Mouse (Mus musculus) thymus, adult 2 months (tissue): ENCODE results near the gene Rtca. TPM values are rescaled to one million over a fixed set of nuclear protein-coding genes. Genes with fewer than 3 reads are reported as not detected.

ENCODE experiments used
- DNase-seq: peaks from one replicate; pipeline ENCODE4 v3.0.0; 2021
- H3K27ac ChIP-seq: fragments of 200-500 bp; 2 replicates; pipeline ENCODE4 v1.5.1; 2012; ENCODE audit warnings: low read length, control low read depth; ENCODE audit not compliant: control insufficient read depth, insufficient read depth
- H3K27me3 ChIP-seq: fragments of 200-500 bp; 2 replicates; pipeline ENCODE4 v1.6.1; 2012; ENCODE audit warnings: mild to moderate bottlenecking, low read length, moderate library complexity, mixed read lengths; ENCODE audit not compliant: control insufficient read depth, insufficient read depth
- H3K36me3 ChIP-seq: fragments of 200-500 bp; 2 replicates; pipeline ENCODE4 v1.6.1; 2012; ENCODE audit warnings: mild to moderate bottlenecking, low read length, moderate library complexity; ENCODE audit not compliant: control insufficient read depth, insufficient read depth
- H3K4me1 ChIP-seq: fragments of 200-500 bp; replicated peaks from 2 replicates; pipeline ENCODE4 v1.6.1; 2012; ENCODE audit warnings: low read length; ENCODE audit not compliant: control insufficient read depth, insufficient read depth
- H3K4me3 ChIP-seq: fragments of 200-500 bp; 2 replicates; pipeline ENCODE4 v1.5.1; 2012; ENCODE audit warnings: mild to moderate bottlenecking, low read length, control low read depth, moderate library complexity; ENCODE audit not compliant: control insufficient read depth, insufficient read depth
- CTCF ChIP-seq: fragments of 200-500 bp; IDR thresholded peaks from 2 replicates; pipeline ENCODE4 v1.5.1; 2012; ENCODE audit warnings: mild to moderate bottlenecking, control low read depth, low read length, moderate library complexity, borderline replicate concordance; ENCODE audit not compliant: control insufficient read depth, poor library complexity, insufficient read depth; ENCODE audit errors: extremely low read depth
- POLR2A ChIP-seq: fragments of 200-500 bp; IDR thresholded peaks from 2 replicates; pipeline ENCODE4 v1.6.1; 2012; ENCODE audit warnings: mild to moderate bottlenecking, low read length, control low read depth, moderate library complexity; ENCODE audit not compliant: control insufficient read depth, poor library complexity, insufficient read depth; ENCODE audit errors: extremely low read depth
- WGBS: fragments of 180-500 bp; shearing (Covaris S2); methylation state at CpG from one replicate; pipeline ENCODE4 v1.1.7; 2018; 5-methylcytosine and 5-hydroxymethylcytosine counted together
- polyA plus RNA-seq: library from polyadenylated mRNA; depleted of rRNA; stranded (reverse); fragments of >200 nt; gene quantifications from 2 replicates; pipeline ENCODE4 v1.2.3, GENCODE M21; 2012

Gene Rtca
- polyA plus RNA-seq, 1 experiment, result 34.9 TPM

GRCm38 (mm10) chr3:116493658-116494057, 14.3 kb downstream of the Rtca start:
- H3K4me1 ChIP-seq, result no peaks in the 10 kb centered on the region
- H3K4me3 ChIP-seq, result no peak overlapping the region
- H3K27ac ChIP-seq, result no peak overlapping the region
- whole genome bisulfite sequencing, result 34% methylated on average over 5 of the region's 5 CpGs
- no peaks in the 10 kb centered on the region for H3K27me3 ChIP-seq
- DNase-seq, result no peak
- TF ChIP-seq POLR2A (no peak), CTCF (no peak)
- H3K36me3 ChIP-seq, result peaks cover 78% of the 10 kb centered on the region

GRCm38 (mm10) chr3:116491923-116492454, 16.0 kb downstream of the Rtca start:
- Histone ChIP-seq H3K4me1 (no peaks in the 10 kb centered on the region), H3K27ac (no peak overlapping the region), H3K27me3 (no peaks in the 10 kb centered on the region), H3K4me3 (no peak overlapping the region), H3K36me3 (peaks cover 74% of the 10 kb centered on the region)
- TF ChIP-seq POLR2A (no peak), CTCF (no peak)
- no peak for DNase-seq
- WGBS, result 95% methylated on average over 1 of the region's 1 CpGs

- no peak overlapping the region for H3K27ac ChIP-seq
- H3K4me3 ChIP-seq, result no peak overlapping the region
- H3K36me3 ChIP-seq, result peaks cover 65% of the 10 kb centered on the region
- DNase-seq, result no peak
- no peak for TF ChIP-seq CTCF
- no peak for TF ChIP-seq POLR2A
- H3K27me3 ChIP-seq, result no peaks in the 10 kb centered on the region
- WGBS, result 97% methylated on average over 5 of the region's 5 CpGs
- no peaks in the 10 kb centered on the region for H3K4me1 ChIP-seq
These were observed 17.1 kb downstream of the Rtca start for GRCm38 (mm10) chr3:116490920-116491319.

- no peak for TF ChIP-seq POLR2A
- no peak for TF ChIP-seq CTCF
- Histone ChIP-seq H3K4me3 (no peak overlapping the region), H3K27me3 (no peaks in the 10 kb centered on the region), H3K4me1 (no peaks in the 10 kb centered on the region; the same call in 1 of the 2 replicates), H3K27ac (no peak overlapping the region), H3K36me3 (peaks cover 5% of the 10 kb centered on the region)
- DNase-seq, result no peak
- WGBS, result 47% methylated on average over 4 of the region's 4 CpGs
These were observed 24.7 kb downstream of the Rtca start for GRCm38 (mm10) chr3:116483271-116483670.

GRCm38 (mm10) chr3:116482724-116483123, 25.3 kb downstream of the Rtca start:
- H3K27me3 ChIP-seq, result no peaks in the 10 kb centered on the region
- H3K36me3 ChIP-seq, result 0 out of 2 replicates have a peak, but pooled peaks cover 3% of the 10 kb centered on the region
- no peak overlapping the region for H3K27ac ChIP-seq
- H3K4me1 ChIP-seq, result no peaks in the 10 kb centered on the region; the same call in 1 of the 2 replicates
- DNase-seq, result no peak
- TF ChIP-seq CTCF (no peak), POLR2A (no peak)
- no peak overlapping the region for H3K4me3 ChIP-seq
- WGBS, result 46% methylated on average over 3 of the region's 3 CpGs

- Histone ChIP-seq H3K27me3 (no peaks in the 10 kb centered on the region), H3K4me3 (no peak overlapping the region), H3K27ac (no peak overlapping the region), H3K4me1 (no peaks in the 10 kb centered on the region; the same call in 1 of the 2 replicates), H3K36me3 (no peaks in the 10 kb centered on the region)
- no peak for TF ChIP-seq CTCF
- TF ChIP-seq POLR2A, result no peak
- 86% methylated on average over 5 of the region's 5 CpGs for WGBS
- no peak for DNase-seq
These were observed 27.1 kb downstream of the Rtca start for GRCm38 (mm10) chr3:116480937-116481336.

- Histone ChIP-seq H3K4me3 (no peak overlapping the region), H3K36me3 (no peaks in the 10 kb centered on the region), H3K27me3 (no peaks in the 10 kb centered on the region), H3K4me1 (no peaks in the 10 kb centered on the region; the same call in 1 of the 2 replicates), H3K27ac (no peak overlapping the region)
- TF ChIP-seq POLR2A, result no peak
- no peak for TF ChIP-seq CTCF
- DNase-seq, result no peak
- WGBS, result 92% methylated on average over 2 of the region's 2 CpGs
These were observed 27.9 kb downstream of the Rtca start for GRCm38 (mm10) chr3:116480119-116480518.
